Mouse (Mus musculus) midbrain, embryonic 11.5 days (tissue): ENCODE measurements around the gene Hmx3. TPM values are rescaled to one million over a fixed set of nuclear protein-coding genes. Genes with fewer than 3 reads are reported as not detected.

ENCODE experiments used
- ATAC-seq: fragments of 200-750 bp; cut with Nextera tagmentation; 2 replicates; pipeline ENCODE4 v1.8.0; 2017; ENCODE audit warnings: moderate TSS enrichment, moderate library complexity; ENCODE audit not compliant: low FRiP score
- DNase-seq: peaks from one replicate; pipeline ENCODE4 v3.0.0; 2015; ENCODE audit warnings: low spot score; ENCODE audit errors: missing footprints
- H3K27ac ChIP-seq: fragments of 300-500 bp; sonication (generic); 2 replicates; pipeline ENCODE4 v1.5.1; 2014; ENCODE audit warnings: low read depth, low read length
- H3K27me3 ChIP-seq: fragments of 300-500 bp; sonication (generic); 2 replicates; pipeline ENCODE4 v1.6.1; 2014; ENCODE audit warnings: mild to moderate bottlenecking, low read length, moderate library complexity, mixed read lengths; ENCODE audit not compliant: control insufficient read depth, insufficient read depth
- H3K36me3 ChIP-seq: fragments of 300-500 bp; sonication (generic); 2 replicates; pipeline ENCODE4 v1.6.1; 2014; ENCODE audit warnings: mild to moderate bottlenecking, low read length, moderate library complexity, mixed read lengths; ENCODE audit not compliant: control insufficient read depth, insufficient read depth
- H3K4me1 ChIP-seq: fragments of 300-500 bp; sonication (generic); 2 replicates; pipeline ENCODE4 v1.6.1; 2014; ENCODE audit warnings: low read length; ENCODE audit not compliant: control insufficient read depth, insufficient read depth
- H3K4me2 ChIP-seq: fragments of 300-500 bp; sonication (generic); 2 replicates; pipeline ENCODE4 v1.6.1; 2014; ENCODE audit warnings: mild to moderate bottlenecking, moderate library complexity
- H3K4me3 ChIP-seq: fragments of 300-500 bp; sonication (generic); 2 replicates; pipeline ENCODE4 v1.5.1; 2014; ENCODE audit warnings: low read depth, low read length
- H3K9ac ChIP-seq: fragments of 300-500 bp; sonication (generic); 2 replicates; pipeline ENCODE4 v1.6.1; 2014; ENCODE audit warnings: low read length
- H3K9me3 ChIP-seq: fragments of 300-500 bp; sonication (generic); 2 replicates; pipeline ENCODE4 v1.6.1; 2016; ENCODE audit warnings: low read length; ENCODE audit not compliant: control insufficient read depth
- WGBS: fragments of 180-500 bp; shearing (Covaris S2); extraction: QIAGEN DNeasy Blood & Tissue Kit; methylation state at CpG from one replicate; pipeline ENCODE4 v1.1.7; 2014; 5-methylcytosine and 5-hydroxymethylcytosine counted together
- polyA plus RNA-seq: library from polyadenylated mRNA; unstranded; fragments of >200 nt; fragmentation: Nextera tagmentation; extraction: Ambion mirVana; gene quantifications from 2 replicates; pipeline ENCODE4 v1.2.1, GENCODE M21; 2014

Gene Hmx3
- polyA plus RNA-seq, result 0.18 TPM in 1 of 2 replicates, not detected in the other

- DNase-seq (peak; percentile 96), ATAC-seq (peak; percentile 81)
- no peaks in the 10 kb centered on the region for H3K9me3 ChIP-seq
- peak within 1 kb of the TSS; percentile 42 for H3K4me3 ChIP-seq
- no peak within 1 kb of the TSS for H3K27ac ChIP-seq
- peaks cover 26% of the 10 kb centered on the region for H3K4me1 ChIP-seq
- H3K9ac ChIP-seq, result peak within 1 kb of the TSS; percentile 27
- under 1% methylated on average over 57 of the region's 65 CpGs for WGBS
- peaks cover 81% of the 10 kb centered on the region for H3K27me3 ChIP-seq
- H3K4me2 ChIP-seq, result peak within 1 kb of the TSS; percentile 79
- H3K36me3 ChIP-seq, result no peaks in the 10 kb centered on the region
These were observed at the start of gene Hmx3 for GRCm38 (mm10) chr7:131542115-131542871. TSS of gene Hmx3 (plus strand) at chr7:131542867.

GRCm38 (mm10) chr7:131503739-131504138 lies 38.9 kb upstream of the Hmx3 start:
- H3K27me3 ChIP-seq, result no peaks in the 10 kb centered on the region
- DNase-seq (no peak), ATAC-seq (no peak)
- H3K4me3 ChIP-seq, result no peak overlapping the region
- H3K4me1 ChIP-seq, result no peaks in the 10 kb centered on the region
- H3K36me3 ChIP-seq, result no peaks in the 10 kb centered on the region
- H3K4me2 ChIP-seq, result no peak overlapping the region
- no peak overlapping the region for H3K9ac ChIP-seq
- no peaks in the 10 kb centered on the region for H3K9me3 ChIP-seq
- H3K27ac ChIP-seq, result no peak overlapping the region
- WGBS, result 77% methylated on average over 2 of the region's 2 CpGs

- no peak overlapping the region for H3K27ac ChIP-seq
- WGBS, result under 1% methylated on average over 7 of the region's 7 CpGs
- H3K4me1 ChIP-seq, result peaks cover 26% of the 10 kb centered on the region
- DNase-seq, result peak; percentile 98
- H3K9me3 ChIP-seq, result no peaks in the 10 kb centered on the region
- H3K27me3 ChIP-seq, result peaks cover 58% of the 10 kb centered on the region
- no peak overlapping the region for H3K9ac ChIP-seq
- no peak overlapping the region for H3K4me2 ChIP-seq
- H3K4me3 ChIP-seq, result no peak overlapping the region
- H3K36me3 ChIP-seq, result no peaks in the 10 kb centered on the region
- ATAC-seq, result no peak
These were observed 2.7 kb upstream of the Hmx3 start for GRCm38 (mm10) chr7:131539979-131540378.

DNA sequence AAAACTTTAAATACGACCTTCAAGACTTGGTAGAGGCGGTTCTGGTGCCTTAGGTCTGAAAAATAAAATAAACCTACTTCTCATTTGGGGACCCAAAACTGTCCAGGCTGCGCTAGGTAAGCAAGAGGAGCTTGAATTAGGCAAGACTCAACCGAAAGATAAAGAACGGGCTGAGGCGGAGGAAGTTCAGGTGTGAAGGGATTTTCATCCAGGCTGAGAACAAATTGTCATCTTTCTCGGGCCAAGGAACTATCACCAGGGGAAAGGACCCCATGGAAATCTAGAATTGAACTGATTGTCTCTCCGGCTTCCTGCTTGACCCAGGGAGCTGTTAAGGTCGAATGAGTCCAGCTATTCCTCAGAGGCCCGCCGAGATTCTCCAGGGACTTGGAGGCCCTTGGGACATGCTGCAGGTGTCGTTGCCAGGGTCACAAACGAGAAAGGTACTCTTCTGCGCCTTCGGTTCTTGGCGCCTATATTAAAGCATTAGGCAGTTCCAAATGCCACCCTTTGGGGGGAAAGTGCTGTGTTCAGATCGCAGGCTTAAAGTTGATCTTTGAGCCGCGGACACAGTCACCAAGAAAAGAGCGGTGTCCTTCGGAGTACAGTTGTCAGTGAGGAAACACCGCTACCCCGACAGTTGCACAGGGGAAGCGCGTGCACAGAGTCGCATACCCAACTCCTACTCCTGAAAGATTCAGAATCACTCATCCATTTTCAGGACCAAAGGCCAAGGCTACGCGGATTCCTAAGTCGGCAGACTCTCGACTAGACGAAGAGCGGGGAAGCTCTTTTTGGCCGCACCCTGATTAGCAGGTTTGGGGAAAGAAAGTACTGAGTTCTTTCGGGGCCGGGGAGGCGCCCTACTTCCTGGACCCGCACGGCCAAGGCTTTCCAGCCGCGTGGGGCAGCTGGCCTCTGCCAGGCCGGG lies 1.2 kb upstream of the Hmx3 start:
- Histone ChIP-seq H3K4me1 (peaks cover 26% of the 10 kb centered on the region), H3K9me3 (no peaks in the 10 kb centered on the region), H3K27me3 (peaks cover 73% of the 10 kb centered on the region), H3K4me2 (peak overlapping the region; percentile 79), H3K9ac (no peak overlapping the region), H3K4me3 (peak overlapping the region; percentile 42), H3K27ac (no peak overlapping the region), H3K36me3 (no peaks in the 10 kb centered on the region)
- under 1% methylated on average over 41 of the region's 41 CpGs for WGBS
- ATAC-seq (no peak), DNase-seq (peak; percentile 96)

DNA sequence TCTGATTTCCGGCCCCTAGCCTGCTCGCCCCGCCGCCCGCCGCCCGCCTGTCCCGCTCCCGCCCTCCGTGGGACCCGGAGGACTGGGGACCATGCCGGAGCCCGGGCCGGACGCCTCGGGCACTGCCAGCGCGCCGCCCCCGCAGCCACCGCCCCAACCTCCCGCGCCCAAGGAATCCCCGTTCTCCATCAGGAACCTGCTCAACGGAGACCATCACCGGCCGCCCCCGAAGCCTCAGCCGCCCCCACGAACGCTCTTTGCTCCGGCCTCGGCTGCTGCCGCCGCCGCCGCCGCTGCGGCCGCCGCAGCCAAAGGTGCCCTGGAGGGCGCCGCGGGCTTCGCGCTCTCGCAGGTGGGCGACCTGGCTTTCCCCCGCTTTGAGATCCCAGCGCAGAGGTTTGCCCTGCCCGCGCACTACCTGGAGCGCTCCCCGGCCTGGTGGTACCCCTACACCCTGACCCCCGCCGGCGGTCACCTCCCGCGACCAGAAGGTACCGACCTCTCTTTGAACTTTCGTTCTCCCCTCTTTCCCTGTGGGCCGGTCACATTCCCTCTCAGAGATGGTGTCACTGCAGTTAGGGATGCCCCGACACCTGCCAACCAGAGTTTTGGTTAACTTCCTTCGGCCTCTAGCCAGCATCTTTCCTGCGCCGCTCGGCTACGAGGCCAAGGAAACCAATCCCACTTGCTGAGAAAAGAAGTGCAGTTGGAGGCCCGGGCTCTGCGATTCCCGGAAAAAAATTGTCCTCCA lies 380 bp downstream of the Hmx3 start:
- H3K36me3 ChIP-seq, result no peaks in the 10 kb centered on the region
- H3K9ac ChIP-seq, result peak overlapping the region; percentile 27; the same call in 1 of the 2 replicates
- H3K27me3 ChIP-seq, result peaks cover 88% of the 10 kb centered on the region
- no peak overlapping the region for H3K27ac ChIP-seq
- no peaks in the 10 kb centered on the region for H3K9me3 ChIP-seq
- H3K4me3 ChIP-seq, result peak overlapping the region; percentile 42
- peaks cover 26% of the 10 kb centered on the region for H3K4me1 ChIP-seq
- peak; percentile 96 for DNase-seq
- WGBS, result under 1% methylated on average over 69 of the region's 71 CpGs
- peak; percentile 64 for ATAC-seq
- H3K4me2 ChIP-seq, result peak overlapping the region; percentile 79

GRCm38 (mm10) chr7:131543623-131544481 lies 1.2 kb downstream of the Hmx3 start:
- ATAC-seq, result no peak
- under 1% methylated on average over 75 of the region's 75 CpGs for WGBS
- peaks cover 26% of the 10 kb centered on the region for H3K4me1 ChIP-seq
- H3K9me3 ChIP-seq, result no peaks in the 10 kb centered on the region
- DNase-seq, result peak; percentile 97
- peaks cover 95% of the 10 kb centered on the region for H3K27me3 ChIP-seq
- H3K9ac ChIP-seq, result no peak overlapping the region
- H3K4me2 ChIP-seq, result peak overlapping the region; percentile 79
- no peak overlapping the region for H3K27ac ChIP-seq
- no peaks in the 10 kb centered on the region for H3K36me3 ChIP-seq
- peak overlapping the region; percentile 42 for H3K4me3 ChIP-seq

DNA sequence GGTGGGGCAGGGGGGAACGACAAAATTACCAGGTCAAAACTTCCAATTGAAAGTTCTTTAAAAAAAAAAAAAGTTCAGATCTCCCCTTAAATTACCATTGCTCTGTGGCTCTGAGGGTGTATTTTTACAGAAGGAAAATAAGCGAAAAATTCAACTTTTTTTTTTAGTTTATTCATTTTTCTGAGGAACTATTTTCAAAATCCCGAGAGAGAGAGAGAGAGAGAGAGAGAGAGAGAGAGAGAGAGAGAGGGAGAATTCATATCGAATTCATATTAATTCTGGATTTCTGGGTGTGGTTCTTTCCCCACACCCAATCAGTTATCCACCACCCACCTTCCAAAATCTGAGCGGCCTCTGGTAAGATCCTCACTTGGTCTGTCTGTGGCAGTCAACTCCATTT lies 2.2 kb downstream of the Hmx3 start:
- no peak overlapping the region for H3K9ac ChIP-seq
- no peaks in the 10 kb centered on the region for H3K9me3 ChIP-seq
- no peaks in the 10 kb centered on the region for H3K36me3 ChIP-seq
- 0% methylated on average over 5 of the region's 5 CpGs for WGBS
- H3K4me3 ChIP-seq, result no peak overlapping the region
- peaks cover 26% of the 10 kb centered on the region for H3K4me1 ChIP-seq
- no peak overlapping the region for H3K27ac ChIP-seq
- no peak for ATAC-seq
- DNase-seq, result peak; percentile 91
- H3K27me3 ChIP-seq, result peaks cover 96% of the 10 kb centered on the region
- H3K4me2 ChIP-seq, result no peak overlapping the region
